Mouse (Mus musculus): ENCODE results near the gene Wdr13.
A peak's percentile ranks its signal among the peaks of the same experiment; 100 is the strongest.

Gene Wdr13

DNA sequence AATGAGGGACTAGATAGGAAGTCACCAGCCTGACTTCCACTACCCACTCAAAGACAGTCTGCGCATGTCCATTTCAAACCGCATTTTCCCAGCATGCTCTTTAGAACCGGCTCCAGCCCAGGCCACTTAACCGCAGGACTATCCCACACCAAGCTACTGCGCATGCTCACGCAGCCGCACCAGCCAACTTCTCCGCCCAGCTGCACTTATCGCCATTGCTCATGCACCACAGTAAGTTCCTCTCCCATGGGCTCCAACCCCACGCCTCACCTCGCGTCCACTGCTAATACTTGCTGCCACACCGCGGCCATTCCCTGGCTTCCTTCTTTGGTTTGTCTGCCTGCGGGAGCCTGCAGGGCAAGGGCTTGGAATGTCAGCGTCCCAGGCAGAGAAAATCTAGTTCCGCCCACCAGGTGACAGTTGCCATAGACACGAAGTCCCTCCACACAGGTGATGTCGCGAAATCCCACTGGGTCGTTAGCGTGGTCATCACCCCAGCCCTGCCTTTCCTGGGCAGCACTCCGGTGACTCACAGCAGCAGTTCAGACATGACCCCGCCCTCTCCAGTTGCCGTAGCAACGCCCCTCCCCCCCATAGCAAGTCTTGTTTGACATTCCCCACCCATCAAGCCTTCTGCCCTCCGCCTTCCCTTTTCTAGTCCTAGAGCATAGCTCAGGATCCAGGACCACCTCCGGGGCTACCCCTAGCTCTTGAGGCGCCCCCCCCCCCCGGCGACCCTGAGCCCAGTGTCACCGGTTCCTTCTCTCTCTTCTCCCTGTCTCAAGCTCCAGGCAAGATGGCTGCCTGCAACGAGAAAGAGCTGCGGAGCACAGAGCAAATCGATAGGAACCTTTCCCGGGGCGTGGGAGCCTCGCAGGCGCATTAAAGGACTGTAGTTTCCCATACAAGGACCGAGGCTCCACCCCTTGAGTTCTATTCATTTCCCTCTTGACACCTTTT is at the start of gene Wdr13:
Gene Wdr13 (minus strand): TSS at position 876 of the 960 bp plus-strand sequence.
- peak; percentile 88 to 89 for DNase-seq

GRCm38 (mm10) chrX:8179646-8180045 is 47.0 kb upstream of the Wdr13 start:
- no peak for DNase-seq

- no peak for DNase-seq
Observed at GRCm38 (mm10) chrX:8178871-8179270, 46.2 kb upstream of the Wdr13 start.

DNA sequence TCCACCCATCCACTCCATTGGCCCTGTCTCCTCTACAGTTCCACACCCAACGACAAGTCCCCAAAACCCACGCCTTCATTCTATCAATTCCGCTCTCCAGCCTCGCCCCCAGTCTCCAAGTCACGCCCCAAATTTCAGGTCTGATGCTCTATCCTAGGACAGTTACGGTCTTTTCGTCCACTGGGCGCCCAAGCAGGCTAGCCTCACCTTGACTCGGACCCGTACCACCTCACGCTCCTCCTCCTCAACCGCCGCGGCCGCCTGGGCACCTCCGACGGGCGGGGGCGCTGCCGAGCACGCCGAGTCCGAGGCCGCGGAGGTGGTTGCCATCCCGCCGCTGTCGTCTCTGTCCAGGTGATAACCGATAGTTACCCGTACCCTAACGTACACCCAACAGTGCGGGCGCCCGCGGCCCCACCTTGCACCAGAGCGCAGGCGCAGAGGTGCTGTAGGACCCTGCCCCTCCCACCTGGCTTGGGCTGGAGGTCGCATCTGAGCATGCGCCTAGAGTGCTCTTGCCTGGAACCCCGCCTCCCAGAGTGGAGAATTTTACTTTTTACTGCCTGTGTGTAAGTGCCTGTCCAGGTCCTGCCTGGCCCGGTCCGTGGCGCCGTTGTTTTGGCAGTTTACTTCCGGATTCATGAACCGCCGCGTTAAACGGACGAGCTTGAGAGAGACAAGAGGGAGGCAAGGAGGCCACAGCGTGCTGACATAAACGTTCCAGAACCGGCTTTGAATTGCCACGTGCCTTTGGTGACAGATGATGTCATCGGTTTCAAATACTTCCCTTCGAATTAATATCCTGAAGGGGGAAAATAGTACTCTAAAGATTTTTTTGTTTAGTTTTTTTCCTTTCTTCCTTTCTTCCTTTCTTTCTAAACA is 43.1 kb upstream of the Wdr13 start, which contains the start of gene Tbc1d25:
Gene Tbc1d25 (minus strand): TSS at position 678 of the 882 bp plus-strand sequence.
- peak; percentile 88 to 89 for DNase-seq

DNA sequence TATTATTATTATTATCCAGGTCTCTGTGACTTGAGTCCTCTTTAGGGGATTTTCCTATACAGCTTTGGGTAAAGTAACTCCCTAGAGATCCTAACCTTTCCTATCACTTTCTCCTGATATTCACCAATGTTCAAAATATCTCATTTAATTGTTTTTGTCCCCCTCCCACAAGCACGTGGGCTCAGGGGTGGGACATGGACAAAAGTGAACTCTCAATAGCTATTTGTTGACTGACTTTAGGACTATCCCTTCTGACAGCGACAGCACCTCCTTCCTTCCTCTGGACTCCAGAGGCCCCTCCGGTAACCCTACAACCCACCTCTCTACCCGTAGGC is 42.4 kb upstream of the Wdr13 start:
- DNase-seq: no peak

- no peak for DNase-seq
Observed at GRCm38 (mm10) chrX:8167716-8168647, 35.3 kb upstream of the Wdr13 start.

GRCm38 (mm10) chrX:8164471-8164870 is 31.8 kb upstream of the Wdr13 start:
- peak in 1 of 2 experiments; percentile 20 for DNase-seq

DNA sequence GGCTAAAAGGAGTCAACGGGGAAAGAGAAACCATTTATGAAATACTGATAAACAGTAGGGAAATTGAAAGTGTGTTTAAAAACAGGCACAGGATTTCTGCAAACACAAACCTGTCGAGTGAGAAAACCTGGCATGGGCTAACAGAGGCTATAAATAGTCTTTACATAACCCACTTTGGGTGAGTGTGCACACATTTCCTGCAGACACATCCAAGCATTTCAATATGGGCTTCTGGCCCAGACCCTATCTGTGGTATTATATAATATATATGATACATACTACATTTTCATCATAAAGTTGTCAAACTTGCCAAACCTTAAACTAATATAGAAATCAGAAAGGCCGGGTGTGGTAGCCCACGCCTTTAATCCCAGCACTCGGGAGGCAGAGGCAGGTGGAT is 30.4 kb upstream of the Wdr13 start:
- DNase-seq: peak; percentile 14 to 37

DNA sequence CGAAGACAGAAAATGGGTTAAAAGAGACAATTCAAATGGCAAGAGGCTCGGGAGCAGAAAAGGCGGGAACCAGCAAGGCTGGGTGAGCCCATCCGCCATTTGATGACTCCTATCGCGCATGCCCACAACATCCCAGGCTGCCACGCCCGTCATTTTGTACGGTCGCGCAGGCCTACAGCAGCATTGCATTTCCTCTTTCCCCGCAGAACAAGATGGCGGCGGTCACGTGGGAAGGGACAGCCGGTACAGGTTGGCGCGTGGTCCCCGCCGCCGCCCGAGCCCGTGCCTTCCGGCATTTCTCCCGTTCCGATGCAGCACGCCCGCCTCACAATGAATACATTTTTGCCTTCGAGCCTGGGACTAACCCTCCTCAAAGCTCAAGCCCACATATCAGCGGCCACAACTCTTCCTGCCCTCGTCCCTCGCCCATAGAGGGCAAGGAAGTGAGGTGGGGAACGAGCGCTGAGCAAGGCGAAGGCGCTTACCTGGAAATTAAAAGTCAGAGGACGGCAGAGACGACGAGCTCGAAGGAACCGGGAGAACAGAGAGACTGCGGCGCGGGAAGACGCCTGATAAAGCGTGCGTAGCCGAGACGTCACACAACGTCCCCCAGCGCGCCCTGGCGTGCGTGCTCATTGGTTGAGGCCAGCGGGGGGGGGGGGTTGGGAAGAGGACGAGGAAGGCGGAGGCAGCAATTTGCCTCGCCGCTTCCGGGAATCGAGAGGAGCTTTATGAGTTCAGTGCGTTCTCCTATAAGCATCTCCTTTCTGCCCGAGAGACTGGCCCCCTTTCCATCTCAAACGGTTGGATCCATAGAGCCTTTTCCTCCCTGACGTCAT is 12.7 kb upstream of the Wdr13 start, which contains the start of gene Rbm3:
Gene Rbm3 (minus strand): TSS at position 728 of the 839 bp plus-strand sequence.
- peak; percentile 86 to 88 for DNase-seq

DNA sequence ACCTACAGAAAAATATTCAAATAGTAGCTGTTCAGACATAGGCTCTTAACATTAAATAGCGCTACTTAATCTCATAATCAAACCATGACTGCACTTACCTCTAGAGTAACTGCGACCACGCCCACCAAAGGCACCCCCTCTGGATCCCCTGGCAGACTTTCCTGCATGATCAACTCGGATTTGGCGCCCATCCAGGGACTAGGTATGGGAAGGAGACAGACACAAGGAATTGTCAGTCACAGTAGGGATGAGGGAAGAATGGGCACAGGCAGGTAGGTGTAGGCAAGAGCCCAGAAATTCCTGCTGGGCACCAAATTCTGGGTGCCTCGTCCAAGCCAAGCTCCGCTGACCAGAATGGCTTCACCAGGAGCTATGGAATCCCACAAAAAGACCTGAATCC is 11.1 kb upstream of the Wdr13 start:
- DNase-seq: peak in 1 of 2 experiments; percentile 49

GRCm38 (mm10) chrX:8142948-8143347 is 10.3 kb upstream of the Wdr13 start:
- DNase-seq: no peak

DNA sequence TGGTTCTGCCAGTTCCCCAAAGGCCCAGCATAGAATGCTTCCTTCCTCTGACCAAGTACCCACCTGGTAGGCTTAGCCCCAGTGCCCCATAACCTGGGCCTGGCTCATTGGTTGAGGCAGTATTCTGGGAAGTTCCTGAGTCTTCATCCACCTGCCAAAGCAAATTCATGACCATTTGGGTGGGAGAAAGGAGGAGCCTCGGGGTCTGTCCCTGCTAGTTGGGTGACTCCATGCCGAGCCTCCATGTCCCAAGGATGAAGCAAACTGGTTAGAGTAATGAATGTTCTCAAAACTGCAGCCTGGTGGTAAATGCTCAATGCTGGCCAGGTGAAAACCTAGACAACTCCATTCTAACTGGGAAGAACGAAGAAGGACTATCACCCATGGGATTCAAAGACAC is 8.4 kb upstream of the Wdr13 start:
- no peak for DNase-seq

DNA sequence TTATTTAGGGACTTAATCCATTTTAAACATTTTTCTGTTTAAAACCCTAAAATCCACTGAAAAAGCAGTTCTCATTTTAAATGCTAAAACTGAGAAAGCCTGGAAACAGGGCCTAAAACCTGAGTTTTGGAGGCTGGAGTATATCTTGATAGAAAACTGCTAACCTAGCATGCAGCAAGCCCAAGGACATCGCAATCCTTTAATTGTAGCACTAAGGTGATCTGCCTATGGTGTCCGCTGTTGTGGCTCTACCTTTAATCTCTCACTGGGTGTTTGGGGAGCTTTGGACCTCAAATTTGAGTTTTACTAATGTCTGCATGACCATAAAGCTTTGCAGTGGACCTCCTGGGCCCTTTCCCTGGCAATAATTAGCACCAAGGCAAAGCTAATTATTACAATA is 7.8 kb upstream of the Wdr13 start:
- DNase-seq: no peak

DNA sequence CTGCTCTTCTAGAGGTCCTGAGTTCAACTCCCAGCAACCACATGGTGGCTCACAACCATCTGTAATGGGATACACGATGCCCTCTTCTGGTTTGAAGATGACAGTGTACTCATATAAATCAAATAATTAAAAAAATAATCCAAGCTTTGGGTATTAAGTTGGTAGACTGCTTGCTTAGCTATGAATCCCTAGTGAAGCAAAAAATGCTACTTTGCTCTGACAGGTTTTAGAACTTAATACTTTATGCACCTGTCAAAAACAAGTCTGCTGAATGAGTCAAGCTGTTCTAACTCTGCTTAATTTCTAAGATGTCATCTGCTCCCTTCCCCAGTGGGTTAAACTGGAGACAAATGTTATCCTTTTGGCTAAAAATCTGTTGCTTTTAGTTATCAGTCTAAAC is 6.8 kb upstream of the Wdr13 start:
- DNase-seq: no peak

- DNase-seq: no peak
Observed at GRCm38 (mm10) chrX:8135886-8136285, 3.2 kb upstream of the Wdr13 start.

GRCm38 (mm10) chrX:8131393-8131792 is 1.3 kb downstream of the Wdr13 start:
- DNase-seq: peak in 1 of 2 experiments; percentile 16

DNA sequence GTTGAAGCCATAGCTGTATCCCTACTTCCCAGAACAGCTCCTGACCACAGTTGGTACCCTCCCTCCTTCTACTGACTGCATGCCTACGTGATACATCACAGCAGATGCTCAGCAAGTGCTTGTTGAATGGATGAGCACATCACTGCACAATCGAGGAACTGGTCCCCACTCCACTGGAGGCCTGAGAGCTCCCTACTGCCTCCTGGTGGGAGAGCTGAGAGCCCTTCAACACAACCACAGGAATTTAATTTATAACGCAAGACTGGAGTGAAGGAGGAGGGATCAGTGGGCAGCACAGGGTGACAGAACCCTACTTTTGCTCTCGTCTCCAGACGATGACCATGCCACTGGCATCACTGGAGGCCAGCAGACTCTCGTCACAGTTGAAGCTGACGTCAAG is 7.5 kb downstream of the Wdr13 start:
- DNase-seq: no peak

GRCm38 (mm10) chrX:8123821-8124470 is 8.7 kb downstream of the Wdr13 start:
- peak; percentile 37 to 61 for DNase-seq

GRCm38 (mm10) chrX:8117264-8117663 is 15.4 kb downstream of the Wdr13 start:
- no peak for DNase-seq

DNA sequence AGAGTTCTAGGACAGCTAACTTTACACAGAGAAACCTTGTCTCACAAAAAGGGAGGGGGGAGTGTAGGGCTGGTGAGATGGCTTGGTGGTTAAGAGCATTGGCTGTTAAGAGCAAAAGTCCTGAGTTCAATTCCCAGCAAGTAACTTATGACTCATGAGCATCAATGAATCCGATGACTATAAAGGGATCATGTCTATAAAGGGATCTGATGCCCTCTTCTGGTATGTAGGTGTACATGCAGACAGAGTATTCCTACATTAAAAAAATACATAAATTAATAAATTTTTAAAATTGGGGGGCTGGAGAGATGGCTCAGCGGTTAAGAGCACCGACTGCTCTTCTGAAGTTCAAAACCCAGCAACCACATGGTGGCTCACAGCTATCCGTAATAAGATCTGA is 17.4 kb downstream of the Wdr13 start:
- DNase-seq: no peak

DNA sequence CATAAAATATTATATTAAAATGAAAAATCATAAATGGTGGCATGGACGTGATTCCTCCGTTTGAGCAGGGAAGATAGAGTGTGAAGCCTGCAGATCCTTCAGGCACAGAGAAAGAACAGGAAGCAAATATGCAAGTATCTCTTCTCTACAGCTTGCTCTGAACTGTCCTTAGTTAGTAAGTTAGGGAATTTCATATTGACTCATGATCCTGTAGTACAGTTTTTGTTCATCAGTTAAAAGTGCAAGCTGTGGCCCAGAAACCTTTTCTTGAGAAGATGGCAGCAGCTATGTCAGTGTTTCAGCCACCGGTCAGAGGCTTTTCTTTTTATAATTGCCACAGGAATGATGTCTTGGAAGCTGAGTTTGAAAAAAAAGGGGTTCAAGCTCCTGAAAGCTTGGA is 27.7 kb downstream of the Wdr13 start:
- DNase-seq: no peak
